ENCODE assay signal across 8 mouse cellular contexts in genomic region chr6:22325364-22326072, GRCm38 (mm10). TPM values are rescaled to one million over a fixed set of nuclear protein-coding genes. Genes with fewer than 3 reads are reported as not detected.
DNase-seq lines count a peak whose midpoint lies in the region; ATAC-seq and TF ChIP-seq lines count a peak whose summit lies in the region.

No protein-coding gene starts in this region.

- peak; percentile 42 for DNase-seq in G1E (ENCODE audit: low spot score)
- DNase-seq in brain, embryonic 18.5 days (ENCODE audit: low read depth, low spot score): peak; percentile 51
- peak; percentile 63 for DNase-seq in forebrain, embryonic 10.5 days (ENCODE audit: extremely low spot score, low spot score)
- peak; percentile 74 to 87 for DNase-seq in left cerebral cortex, adult 18-20 months (ENCODE audit: low spot score in 2 of 2)
- peak; percentile 76 for DNase-seq in right cerebral cortex, postnatal 14 days
- peak; percentile 88 for DNase-seq in urinary bladder, postnatal 25 days (ENCODE audit: low spot score)

- no peak overlapping the region for H3K9ac ChIP-seq in hindbrain, embryonic 13.5 days

- TF ChIP-seq CTCF in G1E (IDR thresholded peaks at IDR 0.05; ENCODE audit: low read depth, low read length): peak; percentile 88

- H3K27ac ChIP-seq in forebrain, embryonic 10.5 days: no peak overlapping the region
- H3K27ac ChIP-seq in hindbrain, embryonic 13.5 days: no peak overlapping the region

- H3K36me3 ChIP-seq in G1E (replicated peaks): peaks cover 56% of the 10 kb centered on the region
- H3K36me3 ChIP-seq in forebrain, embryonic 10.5 days (replicated peaks): peaks cover 38% of the 10 kb centered on the region
- peaks cover 6% of the 10 kb centered on the region for H3K36me3 ChIP-seq in hindbrain, embryonic 13.5 days
- H3K36me3 ChIP-seq in megakaryocyte, embryonic 14.5 days (replicated peaks; ENCODE audit: low read length): peaks cover 92% of the 10 kb centered on the region

- H3K4me2 ChIP-seq in hindbrain, embryonic 13.5 days: no peak overlapping the region

- H3K4me3 ChIP-seq in G1E (ENCODE audit: low read depth, low read length): no peak overlapping the region
- no peak overlapping the region for H3K4me3 ChIP-seq in forebrain, embryonic 10.5 days
- no peak overlapping the region for H3K4me3 ChIP-seq in hindbrain, embryonic 13.5 days
- H3K4me3 ChIP-seq in megakaryocyte, embryonic 14.5 days (replicated peaks): peak overlapping the region; percentile 59

- 62% methylated on average over 13 of the region's 13 CpGs for WGBS in forebrain, embryonic 10.5 days
- 57% methylated on average over 13 of the region's 13 CpGs for WGBS in hindbrain, embryonic 13.5 days

- no peaks in the 10 kb centered on the region for H3K9me3 ChIP-seq in G1E (replicated peaks)
- no peaks in the 10 kb centered on the region for H3K9me3 ChIP-seq in forebrain, embryonic 10.5 days
- no peaks in the 10 kb centered on the region for H3K9me3 ChIP-seq in hindbrain, embryonic 13.5 days
- H3K9me3 ChIP-seq in megakaryocyte, embryonic 14.5 days: no peaks in the 10 kb centered on the region

- H3K27me3 ChIP-seq in G1E (ENCODE audit: insufficient read depth, low read length): peaks cover 3% of the 10 kb centered on the region; the same call in 1 of the 2 replicates
- H3K27me3 ChIP-seq in forebrain, embryonic 10.5 days (ENCODE audit: poor library complexity, severe bottlenecking): no peaks in the 10 kb centered on the region
- H3K27me3 ChIP-seq in hindbrain, embryonic 13.5 days: no peaks in the 10 kb centered on the region
- no peaks in the 10 kb centered on the region for H3K27me3 ChIP-seq in megakaryocyte, embryonic 14.5 days (replicated peaks)

- peaks cover 10% of the 10 kb centered on the region for H3K4me1 ChIP-seq in G1E (ENCODE audit: insufficient read depth, low read depth, low read length)
- H3K4me1 ChIP-seq in forebrain, embryonic 10.5 days: no peaks in the 10 kb centered on the region
- H3K4me1 ChIP-seq in hindbrain, embryonic 13.5 days (replicated peaks): no peaks in the 10 kb centered on the region
- peaks cover 42% of the 10 kb centered on the region for H3K4me1 ChIP-seq in megakaryocyte, embryonic 14.5 days

- ATAC-seq in G1E (ENCODE audit: extremely low read depth, insufficient number of reproducible peaks, low FRiP score, poor library complexity, severe bottlenecking): peak; percentile 54
- ATAC-seq in hindbrain, embryonic 13.5 days (ENCODE audit: low FRiP score): peak; percentile 55

RNA-seq across cellular contexts. Expression of gene Fam3c, which starts 30.5 kb away (rescaled TPM):
- total RNA-seq in G1E (2014; fragmentation: Nextera tagmentation): 8.5 and 10.6 TPM in 2 replicates
- 11.3 and 20.6 TPM in 2 replicates for total RNA-seq in G1E (2017)
- polyA plus RNA-seq in G1E (2012): 3.3 and 3.6 TPM in 2 replicates
- polyA plus RNA-seq in forebrain, embryonic 10.5 days (2016; fragmentation: Nextera tagmentation; extraction: Ambion mirVana): 31.8 and 33.4 TPM in 2 replicates
- 50.5 and 54.5 TPM in 2 replicates for polyA plus RNA-seq in hindbrain, embryonic 13.5 days (2015; fragmentation: Nextera tagmentation; extraction: Ambion mirVana)
- total RNA-seq in left cerebral cortex, adult 18-20 months (2021): 10 to 100 TPM; 95.7 to 98.4 TPM
- 5.6 and 13.5 TPM in 2 replicates for polyA plus RNA-seq in megakaryocyte, embryonic 14.5 days (2012; ENCODE audit: insufficient read depth, low replicate concordance)

RNA-seq across cellular contexts. Expression of gene Wnt16, which starts 37.5 kb away (rescaled TPM):
- total RNA-seq in G1E (2014; fragmentation: Nextera tagmentation) (not detected in 2 replicates), G1E (2017) (0.12 TPM in 1 of 2 replicates, not detected in the other)
- polyA plus RNA-seq in G1E (2012): not detected in 2 replicates
- 0.64 and 0.82 TPM in 2 replicates for polyA plus RNA-seq in forebrain, embryonic 10.5 days (2016; fragmentation: Nextera tagmentation; extraction: Ambion mirVana)
- polyA plus RNA-seq in hindbrain, embryonic 13.5 days (2015; fragmentation: Nextera tagmentation; extraction: Ambion mirVana): 0.40 and 0.60 TPM in 2 replicates
- total RNA-seq in left cerebral cortex, adult 18-20 months (2021): 1 to 10 TPM in 1 of 2 experiments, under 1 TPM in 1; 0.94 to 2.4 TPM
- 0.20 TPM in 1 of 2 replicates, not detected in the other for polyA plus RNA-seq in megakaryocyte, embryonic 14.5 days (2012; ENCODE audit: insufficient read depth, low replicate concordance)
